Mouse (Mus musculus): ENCODE measurements around the gene Mib2. TPM values are rescaled to one million over a fixed set of nuclear protein-coding genes. Genes with fewer than 3 reads are reported as not detected.

Gene Mib2
- total RNA-seq, 2 experiments from 2014 or later, result 106 to 112 TPM

DNA sequence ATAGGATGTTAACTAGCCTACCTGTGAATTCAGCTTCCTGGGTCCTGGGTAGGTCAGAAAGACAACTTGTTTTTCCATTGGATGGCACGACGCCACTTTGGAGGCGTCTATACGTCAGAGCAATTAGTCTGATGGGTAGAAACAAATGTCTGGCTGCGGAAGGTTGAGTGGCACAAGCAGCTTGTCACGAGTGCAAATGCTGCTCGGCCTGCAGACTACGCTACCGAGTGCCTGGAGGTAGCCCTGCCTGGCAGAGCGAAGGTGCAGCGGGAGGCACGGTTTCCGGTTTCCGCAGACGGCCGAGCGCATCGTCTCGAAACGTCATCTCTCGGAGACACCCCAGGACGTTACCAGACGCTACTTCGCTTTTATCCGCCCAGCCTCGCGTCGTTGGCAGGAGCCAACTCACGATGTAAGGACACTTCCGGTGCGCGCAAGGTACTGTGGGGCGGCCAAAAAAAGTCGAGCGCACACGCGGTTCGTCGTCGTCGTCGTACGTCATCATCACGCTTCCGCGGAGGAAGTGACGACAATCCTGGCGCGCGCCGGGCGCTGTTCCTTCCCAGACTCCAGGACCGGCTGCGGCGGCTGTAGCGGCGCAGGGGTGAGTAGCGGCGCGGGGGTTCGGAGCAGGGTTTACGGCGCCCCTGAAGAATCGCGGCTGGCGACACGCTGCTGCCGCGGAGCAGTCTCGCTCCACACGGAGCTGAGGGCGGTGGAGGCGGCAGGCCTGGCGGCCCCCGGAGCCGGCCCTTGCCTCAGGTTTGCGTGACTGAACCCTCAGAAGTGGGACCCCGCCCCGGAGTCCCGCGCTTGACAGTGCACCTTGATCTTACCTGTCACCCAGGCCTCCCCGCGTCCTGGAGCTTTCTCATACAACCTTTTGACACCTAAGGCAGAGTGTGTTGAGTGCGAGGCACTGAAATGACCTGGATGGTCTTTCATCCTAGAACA, 44.4 kb downstream of the Mib2 start, which contains the start of gene Cdk11b:
Gene Cdk11b, plus strand, starts transcription at position 517 of the 954 bp plus-strand sequence.
- DNase-seq (ENCODE audit: low spot score in 2 of 2), result peak; percentile 95 to 98

DNA sequence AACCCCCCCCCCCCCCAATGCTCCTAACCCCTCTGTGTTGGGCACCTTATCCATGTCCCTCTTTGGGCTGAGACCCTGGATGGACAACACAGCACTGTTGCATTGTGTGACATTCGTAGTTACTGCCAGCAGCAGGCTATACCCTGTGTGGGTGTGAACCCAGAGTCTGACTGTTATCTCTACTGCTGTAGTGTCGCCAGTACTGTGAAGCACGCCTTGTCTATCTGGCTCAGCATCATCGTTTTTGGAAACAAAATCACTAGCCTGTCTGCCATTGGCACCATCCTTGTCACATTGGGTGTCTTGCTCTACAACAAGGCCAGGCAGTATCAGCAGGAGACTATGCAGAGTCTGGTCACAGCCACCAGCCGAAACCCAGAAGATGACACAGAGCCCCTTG, 50.7 kb downstream of the Mib2 start:
- DNase-seq (ENCODE audit: low spot score in 2 of 2), result peak in 1 of 2 experiments; percentile 47

GRCm38 (mm10) chr4:155613264-155613663, 55.7 kb downstream of the Mib2 start:
- DNase-seq (ENCODE audit: low spot score in 2 of 2), result no peak

DNA sequence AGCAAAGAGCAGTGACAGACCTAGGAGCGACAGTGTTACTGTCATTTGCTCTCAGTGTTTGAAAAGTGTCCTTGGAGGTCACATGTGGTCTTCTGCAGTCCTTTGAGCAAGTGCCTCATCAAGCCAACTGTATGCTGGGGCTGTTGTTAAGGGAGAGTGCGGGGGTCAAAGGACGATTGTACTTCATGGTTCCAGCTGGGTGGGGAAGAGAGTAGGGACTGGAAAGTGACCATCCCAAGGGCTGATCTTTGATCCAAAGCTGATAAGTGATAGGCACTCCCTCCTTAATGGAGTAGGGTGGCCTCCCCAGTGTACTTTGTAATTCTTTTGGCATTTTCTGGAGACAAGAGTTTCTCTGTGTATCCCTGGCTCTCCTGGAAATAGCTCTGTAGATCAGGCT, 57.1 kb downstream of the Mib2 start:
- DNase-seq (ENCODE audit: low spot score in 2 of 2), result no peak

- no peak for DNase-seq (ENCODE audit: low spot score in 2 of 2)
Measured at GRCm38 (mm10) chr4:155606825-155607224, 62.2 kb downstream of the Mib2 start.

DNA sequence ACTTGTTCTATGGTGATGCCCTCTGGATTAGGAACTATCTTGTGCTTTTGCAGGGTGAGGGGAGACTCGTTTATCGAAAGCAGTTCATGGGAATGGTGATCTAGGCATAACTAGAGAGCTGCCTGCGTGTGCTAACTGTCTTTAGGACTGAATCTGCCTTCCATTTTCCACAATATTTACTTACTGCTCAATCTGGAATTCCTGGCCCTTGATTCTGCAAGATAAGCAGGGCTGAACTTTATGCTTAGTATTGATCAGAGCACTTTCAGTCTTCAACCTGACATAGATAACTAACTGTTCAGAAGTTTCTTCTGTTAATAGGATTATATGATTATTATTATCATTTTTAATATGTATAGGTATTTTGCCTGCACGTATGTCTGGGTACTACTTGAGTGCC, 63.9 kb downstream of the Mib2 start:
- DNase-seq (ENCODE audit: low spot score in 2 of 2), result no peak

Other genes with a start within 250 kb of the Mib2 start
- gene Tmem52, start 200.1 kb downstream of the Mib2 start, total RNA-seq (2021), result 1 to 10 TPM; 3.1 to 4.2 TPM
- gene Gnb1, start 177.8 kb downstream of the Mib2 start, total RNA-seq (2021), result 100 to 1,000 TPM; 690 to 729 TPM
- gene Nadk, start 106.8 kb downstream of the Mib2 start, total RNA-seq (2021), result 10 to 100 TPM; 65.4 to 69.2 TPM
- 10 to 100 TPM; 39.3 to 42.3 TPM for gene Slc35e2, start 67.8 kb downstream of the Mib2 start, total RNA-seq (2021)
- gene Cdk11b, start 44.3 kb downstream of the Mib2 start, total RNA-seq (2021), result 10 to 100 TPM; 45.3 to 47.0 TPM
- gene Gm10563, start 23.8 kb downstream of the Mib2 start, total RNA-seq (2021), result not detected
- 1 to 10 TPM; 2.8 to 4.2 TPM for gene Mmp23, start 15.8 kb downstream of the Mib2 start, total RNA-seq (2021)
- 10 to 100 TPM; 23.3 to 23.5 TPM for gene Fndc10, start 25.1 kb upstream of the Mib2 start, total RNA-seq (2021)
- 10 to 100 TPM; 81.4 to 89.1 TPM for gene Ssu72, start 35.6 kb upstream of the Mib2 start, total RNA-seq (2021)
- gene Tmem240, start 65.6 kb upstream of the Mib2 start, total RNA-seq (2021), result 10 to 100 TPM; 35.8 to 39.5 TPM
- gene Atad3a, start 91.9 kb upstream of the Mib2 start, total RNA-seq (2021), result 10 to 100 TPM; 50.6 to 50.9 TPM
- 10 to 100 TPM; 10.4 to 11.9 TPM for gene Vwa1, start 105.5 kb upstream of the Mib2 start, total RNA-seq (2021)
- gene Tmem88b, start 116.7 kb upstream of the Mib2 start, total RNA-seq (2021), result 10 to 100 TPM; 25.6 to 30.8 TPM
- gene Ankrd65, start 121.2 kb upstream of the Mib2 start, total RNA-seq (2021), result not detected
- gene Mrpl20, start 133.7 kb upstream of the Mib2 start, total RNA-seq (2021), result 10 to 100 TPM; 74.7 to 91.6 TPM
- gene Ccnl2, start 143.3 kb upstream of the Mib2 start, total RNA-seq (2021), result 10 to 100 TPM; 70.4 to 79.3 TPM
- 100 to 1,000 TPM in 1 of 2 experiments, 10 to 100 TPM in 1; 97.4 to 106 TPM for gene Aurkaip1, start 162.1 kb upstream of the Mib2 start, total RNA-seq (2021)
- 1 to 10 TPM; 5.6 to 6.9 TPM for gene Mxra8, start 170.5 kb upstream of the Mib2 start, total RNA-seq (2021)
- 10 to 100 TPM; 85.4 to 86.9 TPM for gene Dvl1, start 178.2 kb upstream of the Mib2 start, total RNA-seq (2021)
- under 1 TPM; 0.30 to 0.35 TPM for gene Tas1r3, start 194.2 kb upstream of the Mib2 start, total RNA-seq (2021)
- 10 to 100 TPM; 31.9 to 33.2 TPM for gene Cptp, start 200.2 kb upstream of the Mib2 start, total RNA-seq (2021)
- gene Ints11, start 200.3 kb upstream of the Mib2 start, total RNA-seq (2021), result 10 to 100 TPM; 29.0 to 33.8 TPM
- 10 to 100 TPM; 45.8 to 54.9 TPM for gene Pusl1, start 222.6 kb upstream of the Mib2 start, total RNA-seq (2021)
- 100 to 1,000 TPM; 105 to 120 TPM for gene Acap3, start 222.6 kb upstream of the Mib2 start, total RNA-seq (2021)